Mouse (Mus musculus): ENCODE measurements around the gene Dock7.
A peak's percentile ranks its signal among the peaks of the same experiment; 100 is the strongest.
"Not testable (repeated sequence)": the region's sequence is repeated elsewhere in the genome, so short reads cannot be mapped to it uniquely, and the experiment has no call there.

Dock7 gene

DNA sequence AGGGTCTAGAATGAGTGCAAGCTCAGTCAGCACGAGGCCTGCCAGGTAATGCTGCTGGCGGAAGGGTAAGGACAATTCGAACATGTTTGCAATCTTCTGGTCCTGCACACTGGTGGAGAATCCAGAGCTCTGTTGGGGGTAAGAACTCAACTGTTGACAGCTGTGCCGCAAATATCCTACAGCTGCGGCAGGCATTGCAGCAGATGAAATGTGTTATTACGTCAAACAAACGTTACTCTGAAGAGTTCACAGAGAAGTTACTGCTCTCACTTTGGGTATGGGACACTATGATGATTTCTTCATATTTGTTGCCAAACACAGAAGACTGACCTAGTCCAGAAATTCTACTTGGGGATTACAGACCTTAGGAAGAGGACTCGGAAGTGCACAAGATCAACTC lies 136.0 kb downstream of the Dock7 start:
- no peak for DNase-seq

- not testable (repeated sequence) for DNase-seq
Observed at GRCm38 (mm10) chr4:98979976-98980375, 140.7 kb downstream of the Dock7 start.

DNA sequence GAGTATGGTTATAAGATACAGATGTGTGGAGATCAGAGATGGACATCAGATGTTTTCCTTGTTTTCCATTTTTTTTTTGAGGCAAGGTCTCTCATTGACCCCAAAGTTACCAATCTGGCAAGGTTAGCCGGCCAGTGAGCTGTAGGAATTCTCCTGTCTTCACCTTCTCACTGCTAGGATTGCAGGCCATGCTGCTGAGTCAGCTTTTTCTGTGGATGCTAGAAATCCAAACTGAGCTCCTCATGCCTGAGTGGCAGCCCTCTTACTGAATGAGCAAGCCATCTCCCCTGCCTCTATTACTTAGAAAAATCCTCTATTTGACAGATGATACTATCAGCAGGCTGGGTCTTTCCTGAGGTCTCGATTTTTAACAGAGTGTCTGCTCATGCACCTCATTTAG lies 142.0 kb downstream of the Dock7 start:
- no peak for DNase-seq

DNA sequence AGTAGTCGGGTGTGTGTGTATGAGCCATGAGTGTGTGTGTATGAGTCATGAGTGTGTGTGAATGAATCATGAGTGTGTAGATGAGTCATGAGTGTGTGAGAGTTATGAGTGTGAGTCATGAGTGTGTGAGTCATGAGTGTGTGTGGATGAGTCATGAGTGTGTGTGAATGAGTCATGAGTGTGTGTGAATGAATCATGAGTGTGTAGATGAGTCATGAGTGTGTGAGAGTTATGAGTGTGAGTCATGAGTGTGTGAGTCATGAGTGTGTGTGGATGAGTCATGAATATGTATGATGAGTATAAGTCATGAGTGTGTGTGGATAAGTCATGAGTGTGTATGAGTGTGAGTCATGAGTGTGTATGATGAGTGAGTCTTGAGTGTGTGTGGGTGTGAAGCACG lies 142.4 kb downstream of the Dock7 start:
- not testable (repeated sequence) for DNase-seq

DNA sequence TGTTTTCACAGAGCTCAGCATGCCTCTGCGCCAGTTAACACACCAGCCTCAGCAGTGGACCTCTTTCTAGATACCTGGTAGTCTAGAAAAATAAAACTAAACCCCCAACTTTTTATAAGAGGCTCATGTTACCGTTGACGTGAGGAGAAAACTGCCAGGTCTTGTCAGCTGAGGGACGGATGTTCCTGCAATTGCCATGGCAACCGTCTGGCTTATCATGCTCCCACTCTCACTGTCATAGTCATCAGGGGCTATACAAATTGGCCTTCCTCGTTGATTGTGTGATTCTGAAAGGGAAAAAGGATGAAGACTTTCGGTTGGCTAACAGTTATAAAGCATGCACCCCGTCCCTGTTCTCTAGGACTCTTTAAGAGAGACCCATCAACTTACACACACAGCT lies 145.0 kb downstream of the Dock7 start:
- no peak for DNase-seq

DNA sequence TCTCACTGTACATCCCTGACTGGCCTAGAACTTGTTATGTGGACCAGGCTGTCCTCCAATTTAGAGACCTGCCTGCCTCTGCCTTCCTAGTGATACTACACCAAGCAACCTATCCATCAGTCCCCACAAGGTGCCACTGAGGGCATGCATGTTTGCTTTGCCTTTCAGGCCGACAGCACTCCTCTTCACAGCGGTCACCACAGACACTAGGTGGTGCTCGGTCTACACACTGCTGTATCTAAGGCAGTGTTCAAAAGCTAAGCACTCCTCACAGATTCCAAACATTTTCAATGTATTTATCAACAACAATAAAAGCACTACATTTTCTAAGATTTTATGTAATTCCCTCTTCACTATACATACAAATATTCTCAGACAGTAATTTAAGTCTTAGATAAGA lies 150.8 kb downstream of the Dock7 start:
- no peak for DNase-seq

GRCm38 (mm10) chr4:98960243-98960642 lies 160.5 kb downstream of the Dock7 start:
- DNase-seq, result no peak

DNA sequence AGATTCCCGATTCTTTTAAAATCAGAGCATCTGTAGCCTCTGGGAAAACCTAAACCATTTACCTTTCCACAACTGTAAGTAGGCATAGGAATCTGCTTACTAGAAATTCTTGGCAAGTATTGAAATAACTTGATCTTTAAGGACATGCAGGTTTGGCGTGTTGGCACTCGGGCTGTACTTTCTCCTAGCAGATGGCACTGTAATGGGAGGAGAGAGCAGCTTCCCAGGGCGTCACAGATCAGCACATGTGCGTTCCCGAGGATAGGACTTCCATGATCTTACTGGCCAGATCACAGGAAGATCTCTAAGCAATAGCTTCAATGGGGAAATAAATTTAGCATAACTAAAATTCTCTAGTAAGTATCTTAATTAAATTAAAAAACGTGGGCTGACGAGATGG lies 164.7 kb downstream of the Dock7 start:
- peak; percentile 19 to 52 for DNase-seq

- no peak for DNase-seq
Observed at GRCm38 (mm10) chr4:98950563-98950962, 170.2 kb downstream of the Dock7 start.

GRCm38 (mm10) chr4:98938210-98938609 lies 182.5 kb downstream of the Dock7 start:
- not testable (repeated sequence) for DNase-seq

- no peak for DNase-seq
Observed at GRCm38 (mm10) chr4:98936036-98936435, 184.7 kb downstream of the Dock7 start.

DNA sequence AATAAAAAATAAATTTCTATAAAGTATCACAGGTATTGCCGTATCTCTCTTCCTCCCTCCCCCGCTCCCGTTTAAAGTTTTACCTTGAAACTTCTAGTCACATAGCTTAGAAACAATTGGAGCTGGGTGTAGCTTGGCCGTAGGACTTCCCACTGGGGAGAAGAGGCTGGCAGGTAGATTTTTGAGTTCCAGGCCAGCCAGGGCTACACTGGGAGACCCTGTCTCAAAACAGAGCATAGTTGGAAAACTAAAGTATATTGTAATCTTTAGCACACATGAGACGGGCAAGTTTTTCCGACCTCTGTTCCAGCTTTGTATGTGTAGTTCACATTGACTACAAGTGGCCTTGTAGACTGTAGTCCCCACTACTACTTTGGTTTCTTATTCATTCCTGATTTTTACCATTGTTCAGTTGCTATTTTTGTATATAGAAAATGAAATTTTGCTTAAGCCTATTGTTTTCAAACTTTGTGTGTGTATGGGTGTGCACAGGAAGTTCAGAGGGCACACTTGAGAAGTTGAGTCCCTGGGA lies 195.4 kb downstream of the Dock7 start:
- no peak for DNase-seq

DNA sequence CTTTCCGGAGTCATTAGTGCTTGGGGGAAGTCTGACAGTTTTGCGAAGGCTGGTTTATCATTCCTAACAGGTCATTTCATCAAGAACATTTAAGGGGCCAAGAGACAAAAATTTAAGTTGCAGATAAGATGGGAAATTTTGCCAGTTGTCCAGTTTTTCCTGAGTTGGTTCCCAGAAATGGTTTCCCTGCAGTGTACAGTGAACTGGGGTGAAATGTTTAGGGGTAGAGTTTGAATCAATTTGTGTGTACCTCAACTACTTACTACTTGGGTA lies 195.9 kb downstream of the Dock7 start:
- no peak for DNase-seq

GRCm38 (mm10) chr4:98924071-98924905 lies 196.4 kb downstream of the Dock7 start:
- DNase-seq, result peak; percentile 28 to 31

DNA sequence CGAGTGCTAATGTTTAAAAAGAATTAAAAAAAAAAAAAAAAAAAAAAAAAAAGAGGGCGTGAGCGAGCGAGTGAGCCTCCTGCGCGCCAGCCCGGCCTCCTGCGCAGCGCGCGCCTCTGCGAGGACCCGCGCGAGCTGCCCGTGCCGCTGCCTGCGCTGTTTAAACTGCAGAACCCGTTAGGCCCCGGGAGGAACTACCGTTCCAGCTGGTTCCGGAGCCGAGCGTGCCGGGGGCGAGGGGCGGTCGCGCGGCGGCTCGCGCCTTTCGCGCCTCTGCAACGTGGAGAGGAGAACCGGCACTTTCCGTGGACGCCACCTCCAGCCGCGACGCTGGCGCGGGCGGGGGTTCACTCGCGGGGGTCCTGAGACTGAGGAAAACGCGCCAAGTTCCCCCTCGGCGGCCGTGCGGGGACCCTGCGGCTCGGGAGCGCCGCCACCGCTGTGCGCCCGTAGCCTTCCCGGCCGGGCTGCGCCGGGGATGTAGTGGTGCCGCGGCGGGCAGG lies 197.1 kb downstream of the Dock7 start, which contains the start of gene Usp1:
Gene Usp1 (plus strand): TSS at position 243 of the 503 bp plus-strand sequence.
- DNase-seq, result peak; percentile 82 to 89

GRCm38 (mm10) chr4:98922643-98923567 lies 197.8 kb downstream of the Dock7 start:
- peak; percentile 96 for DNase-seq

GRCm38 (mm10) chr4:98922061-98922642 lies 198.6 kb downstream of the Dock7 start:
- DNase-seq, result peak; percentile 28 to 37

GRCm38 (mm10) chr4:98920896-98921295 lies 199.8 kb downstream of the Dock7 start:
- no peak for DNase-seq

DNA sequence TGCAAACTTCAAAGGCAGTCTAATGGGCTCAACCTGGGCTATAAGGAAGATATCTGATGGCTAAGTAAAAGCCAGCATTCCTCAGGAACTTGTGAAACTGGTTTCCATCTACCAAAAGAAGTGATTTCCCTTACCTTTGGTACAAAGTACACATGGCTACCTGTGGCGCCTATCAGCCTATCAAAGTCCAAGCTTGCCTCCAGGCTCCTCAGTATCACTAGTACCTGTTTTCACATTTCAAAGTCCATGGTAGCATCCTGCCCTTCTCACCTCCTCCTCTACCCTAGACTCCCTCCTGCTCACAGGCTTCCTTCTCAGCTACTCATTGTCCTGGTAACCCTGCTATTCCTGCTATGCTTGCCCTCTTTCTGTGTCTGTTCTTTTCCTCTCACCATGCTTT lies 202.5 kb downstream of the Dock7 start:
- DNase-seq, result no peak

GRCm38 (mm10) chr4:98917724-98918123 lies 203.0 kb downstream of the Dock7 start:
- DNase-seq, result no peak

DNA sequence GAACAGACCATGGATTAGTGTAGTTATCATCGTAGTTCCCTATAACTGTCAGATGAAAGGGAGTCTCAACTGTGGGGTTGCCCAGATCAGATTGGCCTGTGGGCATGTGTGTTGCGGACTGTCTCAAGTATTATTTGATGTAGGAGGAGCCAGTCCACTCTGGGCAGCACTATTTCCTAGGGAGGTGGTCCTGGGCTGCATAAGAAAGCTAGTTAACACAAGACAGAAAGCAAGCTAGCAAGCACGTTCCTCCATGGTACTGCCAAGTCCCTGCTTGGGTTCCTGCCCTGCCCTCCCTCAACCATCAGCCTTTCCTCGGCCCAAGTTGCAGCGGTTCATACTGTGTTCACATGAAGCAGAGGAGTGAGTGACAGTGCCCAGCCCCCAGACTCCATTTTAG lies 210.5 kb downstream of the Dock7 start:
- no peak for DNase-seq

DNA sequence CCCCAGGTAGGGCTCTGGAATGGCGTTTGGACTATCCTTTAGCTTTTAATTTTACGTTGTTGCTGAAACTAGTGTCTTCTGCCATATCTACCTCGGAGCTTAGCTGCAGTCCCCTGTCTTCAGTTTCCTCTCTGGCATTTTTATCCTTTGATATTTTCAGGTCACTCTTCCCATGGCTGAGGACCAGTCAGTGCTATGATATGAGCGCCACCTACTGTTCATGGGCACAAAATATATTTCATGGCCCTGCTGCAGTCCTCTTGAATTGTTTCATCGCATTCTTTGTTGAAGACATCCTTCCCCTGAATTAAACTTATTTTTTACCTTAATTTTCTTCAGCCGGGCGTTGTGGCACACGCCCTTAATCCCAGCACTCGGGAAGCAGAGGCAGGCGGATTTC lies 233.6 kb downstream of the Dock7 start:
- DNase-seq, result peak; percentile 74 to 78

Measured in cerebellum, postnatal 14 days (tissue).